Mouse (Mus musculus): Measurements from ENCODE around the gene Rex2.
"Not testable (repeated sequence)": the region's sequence is repeated elsewhere in the genome, so short reads cannot be mapped to it uniquely, and the experiment has no call there.

Rex2 gene

DNA sequence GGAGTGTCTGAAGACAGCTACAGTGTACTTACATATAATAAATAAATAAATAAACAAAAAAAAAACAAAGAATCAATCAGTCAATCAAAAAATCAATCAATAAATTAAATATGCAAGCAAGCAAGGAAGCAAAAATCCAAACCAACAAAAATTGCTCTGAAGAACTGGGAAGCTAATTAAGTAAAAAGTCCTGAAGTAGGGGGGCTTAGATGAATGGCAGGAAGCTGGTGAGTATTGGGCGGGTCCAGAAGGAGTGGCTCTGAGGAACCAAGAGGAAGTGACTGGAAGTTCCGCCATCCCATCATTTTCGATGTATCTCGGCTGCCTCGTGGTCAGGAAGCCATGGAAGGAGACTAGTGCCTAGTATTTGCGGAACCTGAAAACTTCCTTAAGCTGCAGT, at the start of gene Rex2:
Gene Rex2 (plus strand): TSS at position 301 of the 400 bp plus-strand sequence.
- not testable (repeated sequence) for DNase-seq (ENCODE audit: low read depth, low spot score)

DNA sequence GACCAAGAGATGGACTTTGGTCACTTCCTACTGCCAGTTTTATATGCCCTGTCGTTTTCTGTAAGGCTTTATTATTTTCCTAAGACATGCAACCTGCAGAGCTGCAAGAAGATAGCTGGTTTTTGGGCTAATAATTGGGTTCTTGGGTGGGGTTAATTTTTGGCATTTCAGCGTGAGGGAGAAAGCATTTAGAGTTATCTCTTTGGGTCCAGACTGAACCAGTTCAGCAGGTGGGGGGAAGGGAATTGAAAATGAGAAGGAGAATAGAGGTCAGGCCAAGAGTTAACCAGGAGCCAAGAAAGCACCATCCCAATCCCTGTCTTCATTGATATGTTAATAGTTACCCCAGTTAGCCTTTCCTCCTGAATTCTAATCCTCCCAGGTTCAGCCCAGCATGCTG, 45.1 kb upstream of the Rex2 start:
- not testable (repeated sequence) for DNase-seq (ENCODE audit: low read depth, low spot score)

DNA sequence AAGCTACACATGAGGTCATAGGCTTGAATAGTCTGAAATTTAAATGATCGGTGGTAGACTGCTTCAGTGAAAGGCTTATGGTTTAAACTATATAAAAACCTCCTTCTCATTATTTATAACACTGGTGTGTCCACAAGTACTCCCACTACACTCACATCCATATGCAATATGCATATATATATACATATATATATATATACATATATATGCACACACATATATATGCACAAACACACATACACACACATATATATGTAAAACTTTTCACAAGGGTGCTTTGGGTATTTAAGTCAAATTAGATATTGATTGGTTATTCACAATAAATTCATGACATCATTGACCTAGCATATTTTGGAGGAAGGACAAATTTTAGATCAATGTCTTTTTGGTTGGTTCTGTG, 3.2 kb upstream of the Rex2 start:
- DNase-seq (ENCODE audit: low read depth, low spot score), result not testable (repeated sequence)

DNA sequence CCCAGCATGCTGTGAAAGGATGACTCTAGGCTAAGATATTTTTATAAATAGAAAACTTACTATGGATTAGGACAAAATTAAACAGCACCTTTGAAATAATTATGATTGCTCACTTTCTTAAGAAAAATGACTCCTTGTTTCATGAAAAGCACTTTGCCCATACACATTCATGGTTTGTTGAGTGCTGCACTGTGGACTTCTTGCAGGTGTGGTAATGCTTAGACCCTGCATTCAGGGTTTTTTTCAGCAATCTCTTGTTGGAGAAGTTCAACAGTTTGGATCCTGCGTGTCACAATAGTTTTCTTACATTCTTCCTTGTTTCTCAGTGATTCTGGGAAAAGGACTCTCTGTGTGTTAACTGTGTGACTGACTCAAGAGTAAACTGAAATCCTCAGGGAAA, 4.7 kb downstream of the Rex2 start:
- DNase-seq (ENCODE audit: low read depth, low spot score), result not testable (repeated sequence)

DNA sequence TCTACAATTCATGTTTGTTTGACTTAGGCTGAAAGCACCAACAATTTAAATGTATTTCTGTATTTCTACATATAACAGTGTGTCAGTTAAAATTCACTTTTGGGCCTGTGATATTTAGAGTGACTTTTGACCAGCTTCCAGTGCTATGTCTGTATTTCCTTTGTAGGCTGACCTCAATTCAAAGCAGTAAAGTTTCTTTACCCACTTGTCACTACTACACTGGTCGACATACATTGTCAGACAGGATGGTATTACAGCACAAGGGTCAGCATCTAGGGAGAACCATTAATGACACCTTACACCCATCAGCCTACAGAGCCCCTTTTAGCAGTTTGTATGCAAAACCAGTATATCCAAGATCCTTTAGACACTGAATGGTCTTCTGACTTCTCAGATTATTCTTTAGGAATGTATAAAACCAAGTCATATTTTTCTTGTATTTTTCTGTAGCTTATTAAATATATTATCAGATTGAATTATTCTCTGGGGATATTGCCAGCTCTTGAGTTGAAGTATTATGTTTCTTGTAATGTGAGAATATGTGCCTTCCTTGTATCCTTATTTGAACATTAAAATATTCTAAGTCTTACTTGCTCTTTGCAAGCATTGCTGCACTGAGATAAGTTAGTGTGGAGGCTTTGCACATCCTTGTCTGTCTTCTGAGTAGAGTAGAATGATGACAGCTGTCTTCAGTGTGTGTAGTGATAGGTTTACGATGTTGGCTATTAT, 9.8 kb downstream of the Rex2 start:
- not testable (repeated sequence) for DNase-seq (ENCODE audit: low read depth, low spot score)

- not testable (repeated sequence) for DNase-seq (ENCODE audit: low read depth, low spot score)
These were observed 42.1 kb downstream of the Rex2 start for GRCm38 (mm10) chr4:147063768-147064167.

DNA sequence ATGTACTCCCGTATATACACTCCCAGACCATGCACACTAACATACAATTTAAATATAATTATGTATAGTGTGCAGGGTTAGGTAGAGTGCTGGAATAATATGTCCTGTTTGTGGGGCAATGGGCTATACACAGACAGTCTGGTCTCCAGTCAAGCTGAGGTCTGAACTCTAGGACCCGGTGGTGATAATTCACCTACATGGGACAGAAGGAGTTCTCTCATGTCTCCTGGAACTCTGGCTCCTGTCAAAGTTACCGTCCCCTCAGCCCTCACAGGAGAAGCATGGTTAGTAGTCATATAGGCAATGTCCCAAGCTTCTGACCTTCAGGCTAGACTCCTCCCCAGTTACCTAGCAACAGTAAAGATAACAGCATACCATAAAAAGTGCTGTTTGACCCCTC, 44.2 kb downstream of the Rex2 start:
- not testable (repeated sequence) for DNase-seq (ENCODE audit: low read depth, low spot score)

DNA sequence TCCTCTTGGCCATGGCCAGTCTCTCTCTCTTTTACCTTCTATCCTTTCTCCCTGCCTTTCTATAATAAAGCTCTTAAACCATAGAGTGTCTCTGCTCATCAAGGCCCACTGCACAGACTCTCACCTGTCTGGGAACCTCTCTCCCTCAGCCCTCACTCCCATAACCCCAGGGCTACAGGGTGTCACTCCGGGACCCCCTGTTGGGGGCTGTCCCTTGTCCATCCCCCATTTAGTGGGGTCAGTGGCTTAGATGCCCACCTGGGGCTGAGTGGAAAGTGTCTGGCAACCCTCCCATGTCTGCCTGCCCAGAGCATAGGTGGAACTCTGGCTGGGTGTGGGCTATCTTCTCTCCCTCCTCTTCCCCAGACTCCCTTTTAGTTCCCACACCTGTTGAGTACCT, 44.7 kb downstream of the Rex2 start:
- not testable (repeated sequence) for DNase-seq (ENCODE audit: low read depth, low spot score)

- DNase-seq (ENCODE audit: low read depth, low spot score), result not testable (repeated sequence)
These were observed 74.0 kb downstream of the Rex2 start for GRCm38 (mm10) chr4:147095641-147096040.

- not testable (repeated sequence) for DNase-seq (ENCODE audit: low read depth, low spot score)
These were observed 80.3 kb downstream of the Rex2 start for GRCm38 (mm10) chr4:147101666-147102626.

- DNase-seq (ENCODE audit: low read depth, low spot score), result not testable (repeated sequence)
These were observed 82.2 kb downstream of the Rex2 start for GRCm38 (mm10) chr4:147103814-147104213.

Measured in mesoderm, embryonic 11.5 days (tissue).